Mouse (Mus musculus): ENCODE results near the gene Cuedc2. TPM values are rescaled to one million over a fixed set of nuclear protein-coding genes. Genes with fewer than 3 reads are reported as not detected.
A peak's percentile ranks its signal among the peaks of the same experiment; 100 is the strongest.

The Cuedc2 gene
- polyA plus RNA-seq, 1 experiment from 2014 or later = 167 TPM

- H3K36me3 ChIP-seq = peaks cover 13% of the 10 kb centered on the region
- no peak for ATAC-seq (ENCODE audit: insufficient number of reproducible peaks, low FRiP score, low TSS enrichment, low read depth)
- 26% methylated on average over 14 of the region's 14 CpGs for WGBS
- peaks cover 51% of the 10 kb centered on the region for H3K27me3 ChIP-seq
- H3K27ac ChIP-seq (replicated peaks) = peak overlapping the region; percentile 92
- H3K4me3 ChIP-seq (replicated peaks) = peak overlapping the region; percentile 78
- H3K9me3 ChIP-seq (replicated peaks) = no peaks in the 10 kb centered on the region
- H3K4me1 ChIP-seq = peaks cover 38% of the 10 kb centered on the region
- H3K9ac ChIP-seq = peak overlapping the region; percentile 47; the same call in 1 of the 2 replicates
- H3K4me2 ChIP-seq (replicated peaks) = peak overlapping the region; percentile 100
Observed at GRCm38 (mm10) chr19:46327531-46328064, 10.9 kb downstream of the Cuedc2 start.

GRCm38 (mm10) chr19:46326756-46327305 is 11.7 kb downstream of the Cuedc2 start, which contains the start of gene Psd:
Gene Psd (minus strand): TSS chr19:46327156.
- H3K9me3 ChIP-seq (replicated peaks) = no peaks in the 10 kb centered on the region
- peaks cover 13% of the 10 kb centered on the region for H3K36me3 ChIP-seq
- H3K4me1 ChIP-seq = peaks cover 45% of the 10 kb centered on the region
- peaks cover 58% of the 10 kb centered on the region for H3K27me3 ChIP-seq
- WGBS = under 1% methylated on average over 35 of the region's 35 CpGs
- peak within 1 kb of the TSS; percentile 100 for H3K4me2 ChIP-seq (replicated peaks)
- H3K9ac ChIP-seq = peak within 1 kb of the TSS; percentile 47
- ATAC-seq (ENCODE audit: insufficient number of reproducible peaks, low FRiP score, low TSS enrichment, low read depth) = no peak
- peak within 1 kb of the TSS; percentile 78 for H3K4me3 ChIP-seq (replicated peaks)
- H3K27ac ChIP-seq (replicated peaks) = peak within 1 kb of the TSS; percentile 92

GRCm38 (mm10) chr19:46326019-46326755 is 12.3 kb downstream of the Cuedc2 start:
- ATAC-seq (ENCODE audit: insufficient number of reproducible peaks, low FRiP score, low TSS enrichment, low read depth) = no peak
- Histone ChIP-seq H3K4me1 (peaks cover 50% of the 10 kb centered on the region), H3K4me3 (replicated peaks) (peak overlapping the region; percentile 78; the same call in 1 of the 2 replicates), H3K9me3 (replicated peaks) (no peaks in the 10 kb centered on the region), H3K4me2 (replicated peaks) (peak overlapping the region; percentile 100), H3K9ac (no peak overlapping the region), H3K27me3 (peaks cover 64% of the 10 kb centered on the region), H3K27ac (replicated peaks) (no peak overlapping the region), H3K36me3 (peaks cover 9% of the 10 kb centered on the region)
- 4% methylated on average over 28 of the region's 29 CpGs for WGBS

GRCm38 (mm10) chr19:46324918-46325317 is 13.6 kb downstream of the Cuedc2 start:
- ATAC-seq (ENCODE audit: insufficient number of reproducible peaks, low FRiP score, low TSS enrichment, low read depth) = no peak
- H3K4me1 ChIP-seq = peaks cover 47% of the 10 kb centered on the region
- no peak overlapping the region for H3K27ac ChIP-seq (replicated peaks)
- peaks cover 76% of the 10 kb centered on the region for H3K27me3 ChIP-seq
- H3K4me3 ChIP-seq (replicated peaks) = no peak overlapping the region
- no peak overlapping the region for H3K9ac ChIP-seq
- no peaks in the 10 kb centered on the region for H3K36me3 ChIP-seq
- H3K4me2 ChIP-seq (replicated peaks) = no peak overlapping the region
- 66% methylated on average over 5 of the region's 5 CpGs for WGBS
- no peaks in the 10 kb centered on the region for H3K9me3 ChIP-seq (replicated peaks)

- no peak for ATAC-seq (ENCODE audit: insufficient number of reproducible peaks, low FRiP score, low TSS enrichment, low read depth)
- Histone ChIP-seq H3K27ac (replicated peaks) (no peak overlapping the region), H3K27me3 (peaks cover 82% of the 10 kb centered on the region), H3K4me2 (replicated peaks) (no peak overlapping the region), H3K9me3 (replicated peaks) (no peaks in the 10 kb centered on the region), H3K4me1 (peaks cover 46% of the 10 kb centered on the region), H3K4me3 (replicated peaks) (no peak overlapping the region), H3K9ac (no peak overlapping the region), H3K36me3 (no peaks in the 10 kb centered on the region)
- WGBS = 57% methylated on average over 11 of the region's 11 CpGs
Observed at GRCm38 (mm10) chr19:46324366-46324765, 14.1 kb downstream of the Cuedc2 start.

- Histone ChIP-seq H3K9me3 (replicated peaks) (no peaks in the 10 kb centered on the region), H3K27me3 (peaks cover 88% of the 10 kb centered on the region), H3K4me3 (replicated peaks) (no peak overlapping the region), H3K27ac (replicated peaks) (no peak overlapping the region), H3K9ac (no peak overlapping the region), H3K4me1 (peaks cover 46% of the 10 kb centered on the region), H3K36me3 (no peaks in the 10 kb centered on the region), H3K4me2 (replicated peaks) (no peak overlapping the region)
- WGBS = 59% methylated on average over 5 of the region's 5 CpGs
- no peak for ATAC-seq (ENCODE audit: insufficient number of reproducible peaks, low FRiP score, low TSS enrichment, low read depth)
Observed at GRCm38 (mm10) chr19:46323716-46324115, 14.8 kb downstream of the Cuedc2 start.

- WGBS = 76% methylated on average over 13 of the region's 13 CpGs
Observed at GRCm38 (mm10) chr19:46322996-46323572, 15.4 kb downstream of the Cuedc2 start.

GRCm38 (mm10) chr19:46322144-46322995 is 16.1 kb downstream of the Cuedc2 start:
- Histone ChIP-seq H3K27ac (replicated peaks) (peak overlapping the region; percentile 34; the same call in 1 of the 2 replicates), H3K4me2 (replicated peaks) (no peak overlapping the region), H3K4me3 (replicated peaks) (no peak overlapping the region), H3K27me3 (peaks cover 99% of the 10 kb centered on the region), H3K9ac (no peak overlapping the region), H3K4me1 (peaks cover 49% of the 10 kb centered on the region), H3K36me3 (no peaks in the 10 kb centered on the region), H3K9me3 (replicated peaks) (no peaks in the 10 kb centered on the region)
- ATAC-seq (ENCODE audit: insufficient number of reproducible peaks, low FRiP score, low TSS enrichment, low read depth) = no peak
- WGBS = 45% methylated on average over 11 of the region's 11 CpGs

More at GRCm38 (mm10) chr19:46322996-46323572, 15.4 kb downstream of the Cuedc2 start:
- Histone ChIP-seq H3K4me2 (replicated peaks) (no peak overlapping the region), H3K4me3 (replicated peaks) (no peak overlapping the region), H3K27ac (replicated peaks) (no peak overlapping the region), H3K27me3 (peaks cover 95% of the 10 kb centered on the region), H3K9ac (no peak overlapping the region), H3K9me3 (replicated peaks) (no peaks in the 10 kb centered on the region), H3K36me3 (no peaks in the 10 kb centered on the region), H3K4me1 (peaks cover 49% of the 10 kb centered on the region)
- no peak for ATAC-seq (ENCODE audit: insufficient number of reproducible peaks, low FRiP score, low TSS enrichment, low read depth)

- ATAC-seq (ENCODE audit: insufficient number of reproducible peaks, low FRiP score, low TSS enrichment, low read depth) = no peak
- H3K4me1 ChIP-seq = peaks cover 49% of the 10 kb centered on the region
- 23% methylated on average over 6 of the region's 6 CpGs for whole genome bisulfite sequencing
- H3K4me3 ChIP-seq (replicated peaks) = no peak overlapping the region
- H3K9me3 ChIP-seq (replicated peaks) = no peaks in the 10 kb centered on the region
- no peak overlapping the region for H3K27ac ChIP-seq (replicated peaks)
- peaks cover 99% of the 10 kb centered on the region for H3K27me3 ChIP-seq
- H3K9ac ChIP-seq = no peak overlapping the region
- no peak overlapping the region for H3K4me2 ChIP-seq (replicated peaks)
- H3K36me3 ChIP-seq = no peaks in the 10 kb centered on the region
Observed at GRCm38 (mm10) chr19:46321101-46321943, 17.2 kb downstream of the Cuedc2 start.

- H3K4me2 ChIP-seq (replicated peaks) = no peak overlapping the region
- H3K9ac ChIP-seq = no peak overlapping the region
- H3K4me1 ChIP-seq = peaks cover 56% of the 10 kb centered on the region
- H3K4me3 ChIP-seq (replicated peaks) = no peak overlapping the region
- WGBS = 76% methylated on average over 8 of the region's 8 CpGs
- no peaks in the 10 kb centered on the region for H3K36me3 ChIP-seq
- H3K9me3 ChIP-seq (replicated peaks) = no peaks in the 10 kb centered on the region
- H3K27ac ChIP-seq (replicated peaks) = no peak overlapping the region
- ATAC-seq (ENCODE audit: insufficient number of reproducible peaks, low FRiP score, low TSS enrichment, low read depth) = no peak
- H3K27me3 ChIP-seq = peaks cover 99% of the 10 kb centered on the region
Observed at GRCm38 (mm10) chr19:46320076-46320785, 18.3 kb downstream of the Cuedc2 start.

Measured in embryonic facial prominence, embryonic 15.5 days (tissue).